Mouse (Mus musculus): ENCODE results near the gene Gprc5b. TPM values are rescaled to one million over a fixed set of nuclear protein-coding genes. Genes with fewer than 3 reads are reported as not detected.

Gene Gprc5b
- polyA plus RNA-seq, 2 experiments = 14.0 to 24.9 TPM

DNA sequence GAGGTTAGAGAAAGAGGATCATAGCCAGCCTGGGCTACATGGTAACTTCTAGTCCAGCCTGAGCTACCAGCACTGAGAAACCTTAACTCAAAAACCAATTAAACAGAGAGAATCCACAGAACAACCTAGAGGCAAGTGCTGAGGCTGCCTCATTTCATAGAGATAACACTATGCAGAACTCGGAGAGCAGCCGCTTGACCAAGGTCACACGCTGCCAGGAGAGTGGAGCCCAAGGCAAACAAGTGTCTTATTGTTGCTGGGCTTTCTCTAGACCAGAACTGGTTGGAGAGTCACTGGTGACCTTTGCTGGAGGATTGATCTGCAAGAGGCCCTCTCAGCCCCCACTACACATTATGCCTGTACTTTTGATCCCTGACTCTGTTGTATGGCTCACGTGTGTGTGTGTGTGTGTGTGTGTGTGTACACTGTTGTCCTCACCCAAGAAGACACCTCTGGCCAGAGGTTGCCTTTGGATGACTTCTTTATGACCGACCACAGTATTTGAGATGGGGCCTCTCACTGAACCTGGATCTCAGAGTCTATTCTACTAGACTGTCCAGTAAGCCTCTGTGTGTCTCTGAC lies 5.6 kb downstream of the Gprc5b start:
- ATAC-seq (ENCODE audit: low FRiP score, low read depth) = no peak
- Histone ChIP-seq H3K27ac (replicated peaks; ENCODE audit: low read depth, low read length) (no peak overlapping the region), H3K4me3 (replicated peaks; ENCODE audit: low read length) (no peak overlapping the region), H3K9me3 (ENCODE audit: control insufficient read depth, low read length) (no peaks in the 10 kb centered on the region), H3K4me1 (ENCODE audit: control insufficient read depth, insufficient read depth, low read length) (peaks cover 14% of the 10 kb centered on the region), H3K4me2 (replicated peaks; ENCODE audit: low read depth, low read length, severe bottlenecking) (no peak overlapping the region), H3K27me3 (ENCODE audit: control insufficient read depth, insufficient read depth, low read length) (no peaks in the 10 kb centered on the region), H3K36me3 (ENCODE audit: control insufficient read depth, insufficient read depth, low read length) (no peaks in the 10 kb centered on the region), H3K9ac (ENCODE audit: low read depth, low read length, severe bottlenecking) (no peak overlapping the region)
- 87% methylated on average over 5 of the region's 5 CpGs for WGBS
- no peak for DNase-seq (ENCODE audit: low spot score)
- no peak for TF ChIP-seq POLR2A (IDR thresholded peaks at IDR 0.05; ENCODE audit: borderline replicate concordance, extremely low read depth, insufficient read depth, insufficient read length)

DNA sequence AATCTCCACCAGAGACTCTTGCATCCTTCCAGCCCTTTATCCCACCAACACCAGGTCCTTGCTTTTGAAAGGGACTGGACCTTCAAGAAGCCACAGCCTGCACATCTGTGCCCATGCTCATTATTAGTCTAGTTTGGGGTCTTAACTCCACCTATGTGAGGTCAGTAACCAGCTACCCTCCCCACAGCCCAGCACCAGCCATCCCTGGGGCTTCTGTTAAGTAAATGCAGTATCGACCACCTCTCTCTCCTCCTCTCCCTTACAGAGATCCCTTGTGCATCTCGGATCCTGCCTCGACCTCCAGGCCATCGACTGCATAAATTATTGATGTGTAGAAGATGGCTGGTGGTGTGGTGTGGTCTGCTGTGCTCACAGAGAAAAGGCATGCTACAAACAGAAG lies 8.6 kb downstream of the Gprc5b start:
- ATAC-seq (ENCODE audit: low FRiP score, low read depth) (no peak), DNase-seq (ENCODE audit: low spot score) (no peak)
- Histone ChIP-seq H3K27ac (replicated peaks; ENCODE audit: low read depth, low read length) (no peak overlapping the region), H3K4me3 (replicated peaks; ENCODE audit: low read length) (no peak overlapping the region), H3K36me3 (ENCODE audit: control insufficient read depth, insufficient read depth, low read length) (peaks cover 26% of the 10 kb centered on the region), H3K27me3 (ENCODE audit: control insufficient read depth, insufficient read depth, low read length) (no peaks in the 10 kb centered on the region), H3K9me3 (ENCODE audit: control insufficient read depth, low read length) (no peaks in the 10 kb centered on the region), H3K9ac (ENCODE audit: low read depth, low read length, severe bottlenecking) (no peak overlapping the region), H3K4me1 (ENCODE audit: control insufficient read depth, insufficient read depth, low read length) (no peaks in the 10 kb centered on the region), H3K4me2 (replicated peaks; ENCODE audit: low read depth, low read length, severe bottlenecking) (no peak overlapping the region)
- WGBS = 79% methylated on average over 4 of the region's 4 CpGs
- TF ChIP-seq POLR2A (IDR thresholded peaks at IDR 0.05; ENCODE audit: borderline replicate concordance, extremely low read depth, insufficient read depth, insufficient read length) = no peak

DNA sequence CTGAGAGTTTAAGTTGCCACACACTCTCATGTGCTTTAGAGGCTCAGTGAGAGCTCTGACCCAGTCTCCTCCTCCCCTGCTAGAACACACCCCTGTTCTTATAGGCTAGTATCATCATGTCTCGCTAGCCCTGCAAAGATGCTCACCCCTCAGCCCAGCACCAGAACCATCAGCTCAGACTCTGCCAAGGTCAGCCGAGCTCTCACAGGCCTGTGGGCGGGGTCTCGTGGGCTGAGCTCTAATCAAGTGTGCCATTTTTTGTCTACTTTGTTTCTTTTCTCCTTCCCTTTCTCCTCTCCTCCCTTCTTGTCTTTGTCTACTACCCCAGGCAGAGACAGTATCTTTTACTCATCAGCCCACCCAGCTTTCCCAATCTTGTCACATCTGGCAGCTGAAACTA lies 9.2 kb downstream of the Gprc5b start:
- TF ChIP-seq POLR2A (IDR thresholded peaks at IDR 0.05; ENCODE audit: borderline replicate concordance, extremely low read depth, insufficient read depth, insufficient read length) = no peak
- 81% methylated on average over 4 of the region's 4 CpGs for WGBS
- Histone ChIP-seq H3K36me3 (ENCODE audit: control insufficient read depth, insufficient read depth, low read length) (peaks cover 26% of the 10 kb centered on the region), H3K4me3 (replicated peaks; ENCODE audit: low read length) (no peak overlapping the region), H3K4me1 (ENCODE audit: control insufficient read depth, insufficient read depth, low read length) (no peaks in the 10 kb centered on the region), H3K27ac (replicated peaks; ENCODE audit: low read depth, low read length) (no peak overlapping the region), H3K9me3 (ENCODE audit: control insufficient read depth, low read length) (no peaks in the 10 kb centered on the region), H3K4me2 (replicated peaks; ENCODE audit: low read depth, low read length, severe bottlenecking) (no peak overlapping the region), H3K27me3 (ENCODE audit: control insufficient read depth, insufficient read depth, low read length) (no peaks in the 10 kb centered on the region), H3K9ac (ENCODE audit: low read depth, low read length, severe bottlenecking) (no peak overlapping the region)
- ATAC-seq (ENCODE audit: low FRiP score, low read depth) (no peak), DNase-seq (ENCODE audit: low spot score) (no peak)

DNA sequence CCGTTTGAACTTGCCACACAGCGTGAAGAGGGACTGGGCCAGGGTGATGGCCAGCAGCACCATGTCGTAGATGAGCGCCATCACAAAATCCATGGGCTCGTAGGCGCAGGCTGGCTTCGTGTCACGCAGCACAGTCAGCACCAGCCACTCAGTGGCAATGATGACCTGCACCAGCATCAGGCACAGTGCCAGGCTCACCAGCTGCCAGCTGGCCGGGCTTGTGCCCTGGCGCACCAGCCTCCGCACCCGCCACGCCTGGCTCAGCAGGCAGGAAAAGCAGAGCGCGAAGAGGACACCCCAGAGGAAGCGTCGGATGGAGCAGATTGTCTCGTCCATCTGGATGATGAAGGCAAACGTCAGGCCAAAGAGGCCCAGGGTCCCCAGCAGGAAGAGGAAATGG lies 11.1 kb downstream of the Gprc5b start:
- Histone ChIP-seq H3K27ac (replicated peaks; ENCODE audit: low read depth, low read length) (no peak overlapping the region), H3K9me3 (ENCODE audit: control insufficient read depth, low read length) (no peaks in the 10 kb centered on the region), H3K4me1 (ENCODE audit: control insufficient read depth, insufficient read depth, low read length) (no peaks in the 10 kb centered on the region), H3K4me2 (replicated peaks; ENCODE audit: low read depth, low read length, severe bottlenecking) (no peak overlapping the region), H3K27me3 (ENCODE audit: control insufficient read depth, insufficient read depth, low read length) (no peaks in the 10 kb centered on the region), H3K9ac (ENCODE audit: low read depth, low read length, severe bottlenecking) (no peak overlapping the region), H3K36me3 (ENCODE audit: control insufficient read depth, insufficient read depth, low read length) (peaks cover 26% of the 10 kb centered on the region), H3K4me3 (replicated peaks; ENCODE audit: low read length) (no peak overlapping the region)
- DNase-seq (ENCODE audit: low spot score) (no peak), ATAC-seq (ENCODE audit: low FRiP score, low read depth) (no peak)
- no peak for TF ChIP-seq POLR2A (IDR thresholded peaks at IDR 0.05; ENCODE audit: borderline replicate concordance, extremely low read depth, insufficient read depth, insufficient read length)
- WGBS = 93% methylated on average over 19 of the region's 19 CpGs

DNA sequence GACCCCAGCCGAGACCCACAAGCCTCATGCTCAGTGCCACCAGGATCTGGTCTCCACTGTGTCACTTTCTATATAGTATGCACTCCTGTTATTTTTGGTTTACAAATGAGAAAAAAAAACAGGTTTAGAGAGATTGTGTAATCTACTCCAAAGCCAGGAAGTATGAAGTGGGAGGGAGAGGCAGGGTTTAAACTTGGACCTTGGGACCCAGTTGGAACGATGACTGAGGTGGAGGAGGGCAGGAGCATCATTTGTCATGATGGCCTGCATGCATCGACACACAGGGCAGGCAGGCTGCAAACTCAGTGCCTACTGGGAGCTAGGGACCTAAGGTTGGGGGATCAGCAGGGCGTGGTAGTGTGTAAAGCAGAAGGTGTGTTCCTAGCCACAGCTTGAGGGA lies 12.4 kb downstream of the Gprc5b start:
- Histone ChIP-seq H3K4me3 (replicated peaks; ENCODE audit: low read length) (no peak overlapping the region), H3K36me3 (ENCODE audit: control insufficient read depth, insufficient read depth, low read length) (peaks cover 26% of the 10 kb centered on the region), H3K9me3 (ENCODE audit: control insufficient read depth, low read length) (no peaks in the 10 kb centered on the region), H3K4me1 (ENCODE audit: control insufficient read depth, insufficient read depth, low read length) (no peaks in the 10 kb centered on the region), H3K27me3 (ENCODE audit: control insufficient read depth, insufficient read depth, low read length) (no peaks in the 10 kb centered on the region), H3K4me2 (replicated peaks; ENCODE audit: low read depth, low read length, severe bottlenecking) (no peak overlapping the region), H3K27ac (replicated peaks; ENCODE audit: low read depth, low read length) (no peak overlapping the region), H3K9ac (ENCODE audit: low read depth, low read length, severe bottlenecking) (no peak overlapping the region)
- 90% methylated on average over 4 of the region's 4 CpGs for WGBS
- no peak for TF ChIP-seq POLR2A (IDR thresholded peaks at IDR 0.05; ENCODE audit: borderline replicate concordance, extremely low read depth, insufficient read depth, insufficient read length)
- no peak for DNase-seq (ENCODE audit: low spot score)
- no peak for ATAC-seq (ENCODE audit: low FRiP score, low read depth)

DNA sequence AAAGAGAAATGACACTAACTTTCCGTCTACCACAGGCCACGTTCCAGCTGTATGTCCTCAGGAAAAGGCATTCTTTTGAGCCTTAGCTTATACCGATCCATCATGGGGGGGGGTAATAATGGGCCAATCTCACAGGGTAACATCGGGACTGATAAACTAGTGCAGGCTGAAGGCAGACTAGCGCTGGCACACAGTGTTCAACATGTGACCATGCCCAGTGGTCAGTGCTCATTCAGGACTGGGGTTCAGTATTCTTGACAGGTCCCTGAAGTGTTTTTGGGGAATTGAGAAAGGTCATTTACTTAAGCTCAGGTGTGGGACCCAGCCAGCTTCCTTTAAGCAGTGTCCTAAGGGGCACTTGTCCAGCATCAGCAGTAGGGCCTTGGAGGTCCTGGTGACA lies 13.2 kb downstream of the Gprc5b start:
- Histone ChIP-seq H3K27ac (replicated peaks; ENCODE audit: low read depth, low read length) (no peak overlapping the region), H3K4me3 (replicated peaks; ENCODE audit: low read length) (no peak overlapping the region), H3K36me3 (ENCODE audit: control insufficient read depth, insufficient read depth, low read length) (peaks cover 26% of the 10 kb centered on the region), H3K4me1 (ENCODE audit: control insufficient read depth, insufficient read depth, low read length) (no peaks in the 10 kb centered on the region), H3K27me3 (ENCODE audit: control insufficient read depth, insufficient read depth, low read length) (no peaks in the 10 kb centered on the region), H3K9me3 (ENCODE audit: control insufficient read depth, low read length) (no peaks in the 10 kb centered on the region), H3K4me2 (replicated peaks; ENCODE audit: low read depth, low read length, severe bottlenecking) (no peak overlapping the region), H3K9ac (ENCODE audit: low read depth, low read length, severe bottlenecking) (no peak overlapping the region)
- ATAC-seq (ENCODE audit: low FRiP score, low read depth) (no peak), DNase-seq (ENCODE audit: low spot score) (no peak)
- no peak for TF ChIP-seq POLR2A (IDR thresholded peaks at IDR 0.05; ENCODE audit: borderline replicate concordance, extremely low read depth, insufficient read depth, insufficient read length)
- 93% methylated on average over 5 of the region's 5 CpGs for WGBS
